Mouse (Mus musculus) mouse embryonic stem cell (cell line): Measurements from ENCODE around the gene Tmem63a.
"Not testable (repeated sequence)": the region's sequence is repeated elsewhere in the genome, so short reads cannot be mapped to it uniquely, and the experiment has no call there.

Experiments used
- in situ Hi-C, 2 experiments: fragments of 300-500 bp; cut with MboI; formaldehyde crosslinking; loops; 1 replicate in 1 of 2; 3 replicates in 1 of 2; pipeline ENCODE4 v1.14.3; 2019 to 2020; ENCODE audit warnings: low sequenced_read_pairs in 2 of 2, low pct_unique_long_range_greater_than_20kb in 1 of 2, mixed read lengths in 1 of 2; ENCODE audit not compliant: unreplicated experiment in 1 of 2

Tmem63a gene

DNA sequence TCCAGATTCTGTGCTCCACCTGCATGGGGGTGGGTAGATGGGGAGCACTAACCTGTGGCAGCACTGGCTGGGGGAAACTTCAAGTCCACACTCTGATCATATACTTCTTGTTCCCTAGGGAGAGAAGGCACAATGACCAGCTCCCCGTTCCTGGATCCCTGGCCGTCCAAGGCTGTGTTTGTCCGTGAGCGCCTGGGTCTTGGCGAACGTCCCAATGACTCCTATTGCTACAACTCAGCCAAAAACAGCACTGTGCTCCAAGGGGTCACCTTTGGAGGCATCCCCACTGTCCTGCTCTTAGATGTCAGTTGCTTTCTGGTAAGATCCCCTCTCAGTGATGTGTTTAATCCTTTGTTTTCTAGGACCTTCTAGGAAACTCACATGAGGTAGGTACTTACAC is 4.3 kb downstream of the Tmem63a start:
- in situ Hi-C loops: no loop called here

GRCm38 (mm10) chr1:180952085-180952746 is 10.1 kb downstream of the Tmem63a start:
- in situ Hi-C loops: no loop called here

GRCm38 (mm10) chr1:180952808-180953207 is 10.7 kb downstream of the Tmem63a start:
- in situ Hi-C loops: no loop called here

DNA sequence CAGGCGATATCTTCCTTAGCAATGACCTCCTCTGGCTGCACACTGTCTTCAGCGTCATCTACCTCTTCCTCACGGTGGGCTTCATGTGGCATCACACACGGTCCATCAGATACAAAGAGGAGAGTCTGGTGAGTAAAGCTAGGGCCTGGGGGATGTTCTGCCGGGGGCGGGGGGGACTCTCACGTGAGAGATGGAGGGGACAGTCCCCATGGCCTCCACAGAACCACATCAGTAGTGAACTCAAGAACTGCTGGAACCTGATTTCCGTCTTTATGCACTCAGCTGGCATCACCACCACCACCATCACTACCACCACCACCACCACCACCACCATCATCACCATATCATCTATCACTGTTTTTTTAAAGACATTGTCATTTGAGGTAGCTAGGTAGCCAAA is 14.3 kb downstream of the Tmem63a start:
- in situ Hi-C loops: no loop called here

GRCm38 (mm10) chr1:180956973-180957381 is 14.8 kb downstream of the Tmem63a start:
- in situ Hi-C loops: no loop called here

DNA sequence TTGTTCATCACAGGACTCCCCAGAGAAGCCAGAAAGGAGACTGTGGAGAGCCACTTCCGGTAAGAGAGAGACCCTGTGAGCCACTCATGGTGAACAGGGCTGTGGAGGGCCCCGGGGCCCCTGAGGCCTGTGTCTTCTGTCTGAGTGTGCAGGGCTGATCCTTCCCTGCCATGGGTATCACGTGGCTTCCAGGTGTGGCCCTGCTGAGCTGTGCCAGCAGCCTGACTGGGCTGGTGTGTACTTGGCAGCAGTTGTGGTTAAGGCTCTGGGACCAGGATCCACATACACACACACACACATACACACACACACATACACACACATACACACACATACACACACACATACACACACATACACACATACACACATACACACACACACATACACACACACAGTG is 15.8 kb downstream of the Tmem63a start:
- in situ Hi-C loops: no loop called here

GRCm38 (mm10) chr1:180958797-180959196 is 16.7 kb downstream of the Tmem63a start:
- in situ Hi-C loops: no loop called here

DNA sequence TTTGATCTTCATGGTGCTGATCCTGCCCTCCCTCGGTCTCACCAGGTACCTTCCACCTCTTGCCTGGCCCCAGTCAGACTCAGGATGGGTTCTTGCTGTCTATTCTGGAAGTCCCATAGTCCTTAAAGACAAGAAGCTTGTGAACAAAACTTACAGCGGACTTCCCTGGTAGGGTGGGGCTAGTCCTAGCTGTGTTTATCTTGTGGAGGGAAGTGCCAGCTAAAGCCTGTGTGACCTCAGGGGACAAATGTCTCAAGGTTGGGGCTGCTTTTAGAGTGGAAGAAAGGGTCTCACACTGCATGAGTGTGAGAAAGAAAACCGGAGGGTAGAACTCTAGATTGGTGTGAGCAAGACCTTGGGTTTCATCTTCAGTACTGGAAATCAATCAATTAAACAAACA is 23.6 kb downstream of the Tmem63a start:
- in situ Hi-C loops: no loop called here

DNA sequence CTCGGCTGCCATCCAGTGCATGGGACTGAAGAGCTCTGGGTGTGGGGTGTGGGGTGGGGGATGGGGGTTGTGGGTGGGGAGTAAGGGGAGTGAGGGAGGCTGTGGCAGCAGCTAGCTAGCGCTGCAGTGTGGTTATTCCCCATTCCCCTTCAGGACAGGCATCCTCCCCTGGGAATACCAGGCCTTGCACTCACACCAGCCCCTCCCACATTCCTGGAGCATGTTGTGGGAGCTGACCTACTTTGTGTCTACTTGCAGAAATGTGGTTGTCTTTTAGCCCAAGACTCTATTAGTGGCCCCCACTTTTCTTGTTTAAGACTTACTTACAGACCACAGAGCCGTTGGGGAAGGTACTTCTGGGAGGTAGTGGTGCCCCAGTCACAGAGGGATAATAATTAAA is 24.4 kb downstream of the Tmem63a start:
- in situ Hi-C loops: no loop called here

GRCm38 (mm10) chr1:180967261-180967660 is 25.1 kb downstream of the Tmem63a start:
- in situ Hi-C loops: no loop called here

DNA sequence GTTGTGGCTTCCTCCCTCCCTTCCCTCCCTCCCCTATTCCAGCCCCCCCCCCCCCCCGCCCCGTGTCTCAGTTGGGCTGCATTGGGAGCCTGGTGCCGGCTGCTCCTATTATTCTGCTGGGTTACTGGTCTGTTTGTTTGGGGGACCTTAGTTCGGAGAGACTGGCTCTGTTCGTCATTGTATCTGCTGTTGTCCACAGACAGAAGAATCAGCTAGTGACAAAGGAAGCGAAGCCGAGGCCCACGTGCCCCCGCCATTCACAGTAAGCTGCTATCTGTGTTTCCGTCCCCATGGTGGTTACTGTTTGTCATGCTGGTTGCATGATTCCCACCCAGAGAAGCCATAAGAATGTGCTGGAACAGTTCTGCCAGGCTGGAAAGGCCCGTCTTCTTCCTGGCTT is 30.8 kb downstream of the Tmem63a start:
- in situ Hi-C loops: loop anchor here in 1 of 2 experiments (5.0 kb wide), 1 partner anchor 51 kb away; no protein-coding TSS in a partner anchor

- in situ Hi-C loops: loop anchor here in 1 of 2 experiments (5.0 kb wide), 1 partner anchor 52 kb away; no protein-coding TSS in a partner anchor
Measured at GRCm38 (mm10) chr1:180974126-180974746, 32.1 kb downstream of the Tmem63a start.

GRCm38 (mm10) chr1:180976110-180976679 is 34.1 kb downstream of the Tmem63a start:
- in situ Hi-C loops: loop anchor here in 1 of 2 experiments (5.0 kb wide), 1 partner anchor 74 kb away; the partner anchor contains the start of gene Pycr2

DNA sequence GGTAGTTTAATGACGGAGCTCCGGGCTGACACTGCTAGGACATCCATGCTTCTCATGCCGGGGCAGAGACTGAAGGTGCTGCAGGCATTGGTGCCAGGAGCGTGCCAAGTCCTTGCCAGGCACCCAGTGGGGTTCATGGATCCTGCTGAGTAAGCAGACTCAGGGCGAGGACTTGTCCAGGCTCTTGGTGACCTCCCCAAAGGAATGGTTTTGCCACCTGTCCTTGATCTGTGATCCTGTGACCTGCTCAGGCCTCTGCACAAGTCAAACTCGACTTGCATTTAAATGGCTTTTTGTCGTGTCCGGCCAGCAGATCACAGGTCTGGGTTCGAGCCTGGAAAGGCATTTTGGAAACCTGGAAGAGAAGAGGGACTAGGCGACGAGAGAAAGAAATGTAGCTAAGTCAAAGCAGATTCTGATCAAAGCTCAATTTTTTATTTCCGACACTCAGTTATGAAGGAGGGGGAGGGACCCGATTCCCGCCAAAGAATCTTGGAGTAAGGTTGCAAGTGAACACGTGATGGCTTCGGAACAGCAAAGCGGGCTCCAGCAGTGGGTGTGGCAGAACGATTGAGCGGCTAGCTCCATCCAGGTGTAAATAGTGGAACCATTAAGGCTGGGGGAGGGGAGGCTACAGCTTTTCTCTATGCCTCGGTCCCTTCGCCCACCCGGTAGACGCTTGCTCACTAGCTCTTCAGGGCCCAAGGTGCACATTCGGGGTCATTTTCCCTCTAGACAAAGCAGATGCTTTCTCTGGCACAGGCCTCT is 37.5 kb downstream of the Tmem63a start:
- in situ Hi-C loops: loop anchor here in 1 of 2 experiments (5.0 kb wide), 1 partner anchor 77 kb away; the partner anchor contains the start of gene Pycr2

DNA sequence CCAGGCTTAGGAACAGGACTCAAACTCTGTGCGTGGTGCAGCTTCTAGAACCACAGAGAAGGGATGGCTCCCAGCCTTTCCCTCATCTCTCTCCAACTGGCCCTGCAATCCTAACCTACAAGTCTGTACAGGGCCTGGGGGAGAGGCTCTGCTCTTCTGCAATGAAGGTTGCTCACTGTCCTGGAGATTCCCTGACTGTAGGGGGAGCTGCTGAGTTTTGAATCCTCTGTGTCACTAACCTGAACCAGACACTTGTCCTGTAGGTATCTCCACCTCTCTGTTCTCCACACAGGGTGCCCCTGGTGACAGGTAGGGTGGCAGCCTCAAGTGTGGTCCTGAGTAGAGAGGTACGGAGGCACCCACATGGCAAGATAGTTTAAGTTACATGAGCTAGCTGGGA is 38.3 kb downstream of the Tmem63a start:
- in situ Hi-C loops: no loop called here

- in situ Hi-C loops: not testable (repeated sequence)
Measured at GRCm38 (mm10) chr1:180981298-180982046, 39.3 kb downstream of the Tmem63a start.

GRCm38 (mm10) chr1:180986701-180987100 is 44.6 kb downstream of the Tmem63a start:
- in situ Hi-C loops: no loop called here

DNA sequence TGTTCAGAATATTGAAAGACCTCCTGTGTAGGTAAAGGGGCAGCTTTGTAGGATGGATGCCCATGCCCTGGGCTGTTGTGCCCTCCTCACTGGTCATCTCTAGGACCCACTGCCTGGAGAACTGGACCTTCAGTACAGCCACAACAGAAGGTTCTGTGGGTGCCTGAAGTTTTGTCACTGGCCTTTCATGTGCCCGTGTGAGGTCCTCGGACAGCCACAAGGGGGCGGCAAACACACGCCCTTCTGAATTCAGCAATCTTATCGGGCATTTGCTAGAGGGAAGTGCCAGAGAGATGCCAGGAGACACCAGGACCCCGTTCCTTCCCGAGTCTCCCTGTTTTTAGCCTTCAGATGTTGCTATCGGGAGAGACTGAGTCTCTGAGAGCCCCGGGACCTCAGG is 45.6 kb downstream of the Tmem63a start:
- in situ Hi-C loops: no loop called here
